Mouse (Mus musculus) CH12.LX (cell line): Measurements from ENCODE around the gene Rundc3a.

ENCODE experiments used
- CHD1 ChIP-seq: IDR thresholded peaks from 2 replicates; pipeline ENCODE4 v1.6.1; 2012; ENCODE audit warnings: low read depth, low read length, improper control_type of control experiment, inconsistent platforms
- CTCF ChIP-seq, 2 experiments: IDR thresholded peaks in 1 of 2; conservative IDR thresholded peaks in 1 of 2; 2 replicates each; pipeline ENCODE4 v1.5.1; 2011 to 2012; ENCODE audit warnings: low read depth in 2 of 2, low read length in 2 of 2, improper control_type of control experiment in 1 of 2, inconsistent platforms in 1 of 2, mild to moderate bottlenecking in 1 of 2, moderate library complexity in 1 of 2
- EP300 ChIP-seq: IDR thresholded peaks from 2 replicates; pipeline ENCODE4 v1.6.1; 2011; ENCODE audit warnings: low read length, improper control_type of control experiment
- ETS1 ChIP-seq: conservative IDR thresholded peaks from 2 replicates; pipeline ENCODE4 v1.6.1; 2012; ENCODE audit warnings: low read depth, mild to moderate bottlenecking, inconsistent platforms, low read length, improper control_type of control experiment, moderate library complexity
- PAX5 ChIP-seq: IDR thresholded peaks from 2 replicates; pipeline ENCODE4 v1.6.1; 2012; ENCODE audit warnings: low read length, inconsistent platforms, mixed read lengths
- POLR2A ChIP-seq: IDR thresholded peaks from 2 replicates; pipeline ENCODE4 v1.6.1; 2011; ENCODE audit warnings: low read depth, mild to moderate bottlenecking, improper control_type of control experiment, low read length
- RAD21 ChIP-seq: IDR thresholded peaks from 2 replicates; pipeline ENCODE4 v1.6.1; 2011; ENCODE audit warnings: low read depth, mild to moderate bottlenecking, low read length, improper control_type of control experiment, moderate library complexity
- TCF12 ChIP-seq: IDR thresholded peaks from 2 replicates; pipeline ENCODE4 v1.6.1; 2014; ENCODE audit warnings: low read depth, mild to moderate bottlenecking, inconsistent platforms, low read length, improper control_type of control experiment
- USF2 ChIP-seq: conservative IDR thresholded peaks from 2 replicates; pipeline ENCODE4 v1.6.1; 2011; ENCODE audit warnings: low read depth, low read length, improper control_type of control experiment
- ZC3H11A ChIP-seq: IDR thresholded peaks from 2 replicates; pipeline ENCODE4 v1.6.1; 2012; ENCODE audit warnings: low read depth, mild to moderate bottlenecking, inconsistent platforms, low read length, improper control_type of control experiment
- ZMIZ1 ChIP-seq: IDR thresholded peaks from 2 replicates; pipeline ENCODE4 v1.6.1; 2012; ENCODE audit warnings: low read depth, mild to moderate bottlenecking, inconsistent platforms, low read length, improper control_type of control experiment

DNA sequence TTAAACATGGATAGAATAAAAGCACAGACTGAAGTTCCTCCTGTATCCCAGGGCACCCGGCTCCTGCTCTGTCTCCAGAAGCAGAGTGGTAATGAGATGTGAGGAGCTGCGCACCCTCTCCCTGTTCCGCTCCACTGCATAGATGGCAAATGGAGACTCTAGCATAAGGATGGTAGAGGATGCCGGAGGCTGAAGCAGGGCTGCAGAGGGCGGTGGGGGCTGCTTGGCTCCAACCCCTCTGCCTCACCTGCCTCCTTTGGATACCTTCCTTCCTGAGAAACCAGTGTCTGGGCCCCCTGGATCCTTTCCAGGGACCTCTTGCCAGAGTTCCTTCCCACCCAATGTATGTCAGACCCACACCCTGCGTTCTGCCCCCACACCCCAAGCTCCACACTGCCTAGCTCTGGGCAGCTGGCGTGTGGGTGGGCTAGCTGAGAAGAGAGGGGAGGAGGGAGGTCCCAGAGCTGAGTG, 3.5 kb downstream of the Rundc3a start:
- TF ChIP-seq ZMIZ1: no peak
- TF ChIP-seq TCF12: no peak
- no peak for TF ChIP-seq POLR2A
- TF ChIP-seq RAD21: no peak
- TF ChIP-seq EP300: no peak
- TF ChIP-seq CTCF (conservative IDR thresholded peaks at IDR 0.05 in 1 of 2, IDR thresholded peaks at IDR 0.05 in 1 of 2; ENCODE audit: low read depth in 2 of 2, low read length in 2 of 2): no peak
- TF ChIP-seq USF2: no peak
- TF ChIP-seq CHD1: no peak
- no peak for TF ChIP-seq PAX5
- TF ChIP-seq ETS1: no peak
- no peak for TF ChIP-seq ZC3H11A
